Mouse (Mus musculus) lung, postnatal 25 days (tissue): ENCODE results near the gene Olfr1360.
"Not testable (repeated sequence)": the region's sequence is repeated elsewhere in the genome, so short reads cannot be mapped to it uniquely, and the experiment has no call there.

Experiments
- DNase-seq: peaks from one replicate; pipeline ENCODE4 v3.0.0; 2022; ENCODE audit warnings: low spot score

Olfr1360 gene

DNA sequence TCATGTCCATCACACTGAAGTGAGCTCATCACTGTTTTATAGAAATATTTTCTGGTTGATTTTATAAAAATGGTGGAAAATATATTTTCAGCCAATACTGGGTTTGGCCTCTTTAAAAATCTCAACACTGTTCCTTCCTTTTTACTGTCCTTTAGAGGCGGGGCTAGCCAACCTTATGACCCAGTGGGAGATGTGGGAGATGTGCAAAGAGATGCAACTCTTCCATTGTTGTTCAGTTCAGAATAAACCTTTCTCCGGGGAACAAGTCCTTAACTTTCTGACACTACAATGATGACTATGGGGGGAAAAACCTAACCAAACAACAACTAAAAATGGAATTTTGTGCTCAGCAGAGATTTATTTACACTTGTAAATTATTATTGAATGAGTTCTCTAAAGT is at the start of gene Olfr1360:
Olfr1360 (minus strand) TSS at position 101 of the 400 bp plus-strand sequence.
- no peak for DNase-seq

GRCm38 (mm10) chr13:21722993-21723836 is 46.0 kb upstream of the Olfr1360 start:
- DNase-seq, result no peak

DNA sequence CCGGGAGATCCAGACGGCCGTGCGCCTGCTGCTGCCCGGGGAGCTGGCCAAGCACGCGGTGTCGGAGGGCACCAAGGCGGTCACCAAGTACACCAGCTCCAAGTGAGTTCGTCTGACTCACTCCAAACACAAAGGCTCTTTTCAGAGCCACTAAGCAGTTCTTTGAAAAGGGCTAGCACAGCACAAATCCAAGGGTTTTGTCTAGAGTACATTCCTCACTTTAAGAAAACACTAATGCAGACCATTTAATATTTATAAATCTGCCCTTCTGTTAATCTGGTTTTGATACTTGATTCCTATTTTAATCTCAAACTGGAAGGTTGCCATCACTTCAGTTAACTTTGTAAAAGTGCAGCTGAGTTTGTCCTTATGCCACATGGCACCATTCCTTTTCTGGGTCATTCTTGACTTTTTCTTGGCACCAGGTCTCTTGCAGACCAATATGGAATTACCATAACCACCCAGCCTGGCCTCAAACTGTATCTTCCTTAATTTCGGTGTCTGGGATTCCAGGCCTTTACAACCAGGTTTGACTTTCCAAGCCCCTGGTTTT is 45.2 kb upstream of the Olfr1360 start:
- DNase-seq, result no peak

DNA sequence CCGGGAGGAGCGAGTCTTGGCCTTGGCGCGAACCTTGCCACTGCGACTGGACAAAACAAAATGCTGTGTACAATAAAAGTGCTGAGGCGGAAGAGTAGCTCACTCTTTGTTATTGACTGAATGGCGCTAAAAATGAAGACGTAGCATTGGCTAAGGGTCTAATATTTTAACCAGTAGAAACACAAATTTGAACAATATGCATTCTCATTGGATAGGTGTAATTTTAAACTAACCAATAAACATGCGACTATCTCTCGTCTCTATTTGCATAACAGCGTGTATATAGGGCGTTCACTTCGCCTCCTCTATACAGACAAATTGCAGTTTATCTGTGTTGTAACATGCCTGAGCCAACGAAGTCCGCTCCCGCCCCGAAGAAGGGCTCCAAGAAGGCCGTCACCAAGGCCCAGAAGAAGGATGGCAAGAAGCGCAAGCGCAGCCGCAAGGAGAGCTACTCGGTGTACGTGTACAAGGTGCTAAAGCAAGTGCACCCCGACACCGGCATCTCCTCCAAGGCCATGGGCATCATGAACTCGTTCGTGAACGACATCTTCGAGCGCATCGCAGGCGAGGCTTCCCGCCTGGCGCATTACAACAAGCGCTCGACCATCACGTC is 44.7 kb upstream of the Olfr1360 start, which contains the start of gene Hist1h2bm:
Hist1h2bm (plus strand) TSS at position 288 of the 616 bp plus-strand sequence.
- DNase-seq, result peak; percentile 92

GRCm38 (mm10) chr13:21721107-21721756 is 44.0 kb upstream of the Olfr1360 start:
- not testable (repeated sequence) for DNase-seq

GRCm38 (mm10) chr13:21718381-21719080 is 41.3 kb upstream of the Olfr1360 start:
- no peak for DNase-seq

DNA sequence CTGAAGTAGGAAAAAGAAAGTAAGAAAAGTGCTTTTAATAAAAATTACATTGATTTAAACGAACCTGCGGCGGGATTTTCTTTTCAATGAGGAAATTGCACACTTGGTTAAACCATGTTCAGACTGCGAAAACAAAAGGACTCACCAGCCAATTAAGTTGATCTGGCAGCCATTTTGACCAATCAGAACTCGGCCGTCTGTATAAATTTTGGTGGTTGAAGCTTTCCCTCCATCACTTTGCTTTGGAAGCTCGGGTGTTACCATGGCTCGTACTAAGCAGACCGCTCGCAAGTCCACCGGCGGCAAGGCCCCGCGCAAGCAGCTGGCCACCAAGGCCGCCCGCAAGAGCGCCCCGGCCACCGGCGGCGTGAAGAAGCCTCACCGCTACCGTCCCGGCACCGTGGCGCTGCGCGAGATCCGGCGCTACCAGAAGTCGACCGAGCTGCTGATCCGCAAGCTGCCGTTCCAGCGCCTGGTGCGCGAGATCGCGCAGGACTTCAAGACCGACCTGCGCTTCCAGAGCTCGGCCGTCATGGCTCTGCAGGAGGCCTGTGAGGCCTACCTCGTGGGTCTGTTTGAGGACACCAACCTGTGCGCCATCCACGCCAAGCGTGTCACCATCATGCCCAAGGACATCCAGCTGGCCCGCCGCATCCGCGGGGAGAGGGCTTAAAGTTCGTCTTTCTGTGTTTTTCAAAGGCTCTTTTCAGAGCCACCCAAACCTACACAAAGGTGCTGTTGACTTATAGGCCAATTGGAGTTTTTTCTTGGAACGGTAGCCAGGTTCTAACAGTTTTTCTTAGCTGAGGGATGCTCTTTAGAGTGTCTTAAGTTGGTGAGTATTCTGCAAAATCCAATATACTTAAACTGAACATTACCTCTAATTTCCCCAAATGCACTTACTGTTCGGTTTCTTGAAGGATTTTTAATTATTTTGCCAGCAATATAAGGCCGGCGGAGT is 40.5 kb upstream of the Olfr1360 start, which contains the start of gene Hist1h3h:
Hist1h3h (plus strand) TSS at position 263 of the 961 bp plus-strand sequence.
- DNase-seq, result peak; percentile 90

- peak; percentile 31 for DNase-seq
Measured at GRCm38 (mm10) chr13:21716540-21717391, 39.6 kb upstream of the Olfr1360 start.

DNA sequence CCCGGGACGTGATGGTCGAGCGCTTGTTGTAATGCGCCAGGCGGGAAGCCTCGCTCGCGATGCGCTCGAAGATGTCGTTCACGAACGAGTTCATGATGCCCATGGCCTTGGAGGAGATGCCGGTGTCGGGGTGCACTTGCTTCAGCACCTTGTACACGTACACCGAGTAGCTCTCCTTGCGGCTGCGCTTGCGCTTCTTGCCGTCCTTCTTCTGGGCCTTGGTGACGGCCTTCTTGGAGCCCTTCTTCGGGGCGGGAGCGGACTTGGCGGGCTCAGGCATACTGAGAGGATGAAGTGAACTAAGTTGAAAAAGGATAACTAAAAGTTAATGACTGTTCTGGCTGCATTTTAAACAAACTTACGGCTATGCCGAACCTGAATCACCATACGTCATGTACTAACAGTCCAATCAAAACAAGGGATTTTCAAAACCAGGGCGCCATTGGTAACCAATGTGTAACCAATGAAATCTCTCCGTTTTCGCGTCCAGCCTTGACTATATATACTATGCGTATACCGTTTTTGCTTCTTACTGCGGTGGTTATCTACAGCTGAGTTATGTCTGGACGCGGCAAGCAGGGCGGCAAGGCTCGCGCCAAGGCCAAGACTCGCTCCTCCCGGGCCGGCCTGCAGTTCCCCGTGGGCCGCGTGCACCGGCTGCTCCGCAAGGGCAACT is 38.8 kb upstream of the Olfr1360 start, which contains the start of the genes Hist1h2bl and Hist1h2ai:
Hist1h2bl (minus strand) TSS at position 280 of the 676 bp plus-strand sequence.
Hist1h2ai (plus strand) TSS at position 559 of the 676 bp plus-strand sequence.
- peak; percentile 93 for DNase-seq

DNA sequence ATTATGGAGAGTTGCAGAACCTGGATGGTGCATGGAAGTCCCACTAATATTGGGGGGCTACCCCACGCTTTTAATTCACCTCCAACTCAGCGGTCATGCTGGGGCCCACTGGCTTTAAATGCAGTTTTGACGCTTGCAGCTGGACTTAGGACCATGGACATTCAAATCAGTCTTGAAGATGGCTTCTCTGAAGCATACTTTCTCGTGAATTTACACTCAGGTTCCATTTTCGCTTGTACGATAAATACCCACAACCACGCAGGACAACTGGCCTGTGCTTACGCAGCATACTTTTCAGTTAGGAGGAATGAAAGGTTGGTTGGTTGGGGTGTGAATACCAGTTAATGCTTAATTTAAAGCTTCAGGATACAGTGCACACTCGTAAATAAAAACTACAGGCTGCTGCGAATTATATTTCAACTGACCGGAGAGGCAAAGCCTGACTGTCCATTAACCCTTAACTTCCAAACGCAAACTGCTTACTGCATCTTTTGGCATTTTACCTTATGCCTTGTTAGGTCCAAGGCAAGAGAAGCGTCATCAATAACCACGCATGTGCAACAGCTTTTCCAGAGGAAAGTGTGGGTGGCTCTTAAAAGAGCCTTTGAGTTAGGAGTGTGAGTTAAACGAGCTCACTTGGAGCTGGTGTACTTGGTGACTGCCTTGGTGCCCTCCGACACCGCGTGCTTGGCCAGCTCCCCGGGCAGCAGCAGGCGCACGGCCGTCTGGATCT is 38.1 kb upstream of the Olfr1360 start:
- DNase-seq, result no peak

GRCm38 (mm10) chr13:21714725-21715124 is 37.5 kb upstream of the Olfr1360 start:
- DNase-seq, result peak; percentile 76

DNA sequence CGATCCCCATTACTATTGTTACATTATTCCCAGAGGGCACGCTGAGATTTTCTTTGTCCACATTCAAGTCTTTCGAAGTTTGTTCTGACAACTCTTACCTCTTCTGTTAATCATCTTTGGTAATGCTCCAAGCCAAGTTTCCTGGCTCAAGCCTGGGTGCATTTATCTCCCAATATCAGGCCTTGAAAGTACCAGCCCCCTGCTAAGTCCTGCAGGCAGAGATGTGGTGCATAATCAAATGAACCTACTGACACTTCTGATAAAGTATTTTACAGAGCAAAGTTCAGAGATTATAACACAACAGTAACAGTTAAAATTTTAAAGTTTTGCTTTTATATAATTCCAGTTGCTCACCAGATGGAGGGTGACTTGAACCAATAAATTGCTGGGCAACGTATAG is 34.5 kb upstream of the Olfr1360 start:
- no peak for DNase-seq

- peak; percentile 80 for DNase-seq
Measured at GRCm38 (mm10) chr13:21710821-21711525, 33.8 kb upstream of the Olfr1360 start.

DNA sequence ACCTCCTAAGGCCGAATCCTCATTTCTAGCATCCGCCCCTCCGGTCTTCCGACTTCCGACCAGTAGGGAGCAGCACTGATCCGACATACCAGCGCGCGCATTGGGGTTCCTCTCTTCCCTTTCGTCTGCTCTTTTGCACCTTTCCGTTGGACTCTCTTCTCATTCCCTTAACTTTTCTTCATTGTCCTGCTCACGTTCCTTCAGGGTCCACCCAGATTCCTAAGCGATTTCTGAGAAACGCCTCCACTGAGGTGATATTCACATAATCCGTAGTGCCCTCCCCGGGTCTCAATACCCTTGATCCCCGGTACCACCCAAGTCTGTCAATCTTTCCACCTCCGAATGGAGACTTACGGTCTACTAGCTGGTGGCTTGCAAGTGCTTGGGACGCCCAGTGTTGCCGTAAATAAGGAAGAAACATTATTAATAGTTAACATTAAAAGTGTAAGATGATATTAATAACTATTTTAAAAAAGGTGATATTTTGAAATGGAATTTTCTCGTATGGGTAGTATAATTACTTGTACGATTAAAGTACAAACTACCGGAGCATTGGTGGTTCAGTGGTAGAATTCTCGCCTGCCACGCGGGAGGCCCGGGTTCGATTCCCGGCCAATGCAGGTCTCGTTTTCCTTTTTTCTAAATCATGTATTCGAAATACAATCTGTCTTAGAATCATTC is 33.0 kb upstream of the Olfr1360 start:
- DNase-seq, result peak; percentile 91

DNA sequence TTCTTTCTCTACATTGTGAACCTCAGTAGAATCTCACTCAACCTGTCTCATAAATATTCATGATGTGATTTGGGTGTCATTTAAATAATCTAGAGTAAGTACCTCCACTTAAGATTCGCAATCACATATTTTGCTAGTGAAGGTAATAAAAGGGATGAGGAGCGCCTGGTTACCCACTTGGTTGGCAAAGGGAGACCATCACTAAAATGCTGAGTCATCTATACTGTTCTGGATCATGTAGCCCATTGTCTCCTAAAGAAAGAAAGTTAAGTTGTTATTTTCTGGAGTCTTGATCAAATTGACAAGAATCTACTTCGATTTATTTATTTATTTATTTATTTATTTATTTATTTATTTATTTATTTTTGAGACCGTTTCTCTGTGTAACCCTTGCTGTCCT is 29.5 kb upstream of the Olfr1360 start:
- DNase-seq, result no peak

- DNase-seq, result no peak
Measured at GRCm38 (mm10) chr13:21697811-21698210, 20.6 kb upstream of the Olfr1360 start, which contains the start of gene Olfr1359. TSS of gene Olfr1359 (plus strand) at chr13:21698111.

DNA sequence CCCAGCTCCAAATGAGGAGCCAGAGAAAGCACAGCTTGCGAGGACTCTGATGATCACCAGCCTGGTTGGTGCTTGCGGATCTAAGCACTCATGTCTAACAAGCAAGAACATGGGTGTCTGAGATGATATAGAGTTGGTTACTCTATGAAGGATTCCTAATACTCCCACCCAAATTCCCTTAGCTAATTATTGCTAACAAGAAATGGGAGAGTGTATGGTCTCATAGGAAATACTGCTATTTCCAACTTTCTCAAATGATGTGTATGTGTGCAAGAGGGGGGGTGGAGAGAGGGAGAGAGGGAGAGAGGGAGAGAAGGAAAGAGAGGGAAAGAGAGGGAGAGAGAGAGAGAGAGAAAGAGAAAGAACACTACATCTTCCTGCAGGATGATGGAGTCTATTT is 13.9 kb downstream of the Olfr1360 start, which contains the start of gene Olfr1361:
Olfr1361 (minus strand) TSS at position 101 of the 400 bp plus-strand sequence.
- no peak for DNase-seq
